Mouse (Mus musculus): ENCODE data around the gene Nckap5. TPM values are rescaled to one million over a fixed set of nuclear protein-coding genes. Genes with fewer than 3 reads are reported as not detected.

The Nckap5 gene
- polyA plus RNA-seq, 1 experiment = 0.66 TPM

GRCm38 (mm10) chr1:126765506-126766170 is 65.0 kb downstream of the Nckap5 start:
- DNase-seq (ENCODE audit: low read depth) = no peak

- DNase-seq (ENCODE audit: low read depth) = no peak
Observed at GRCm38 (mm10) chr1:126764201-126764600, 66.4 kb downstream of the Nckap5 start.

- DNase-seq (ENCODE audit: low read depth) = no peak
Observed at GRCm38 (mm10) chr1:126763192-126763591, 67.4 kb downstream of the Nckap5 start.

GRCm38 (mm10) chr1:126760386-126760785 is 70.2 kb downstream of the Nckap5 start:
- DNase-seq (ENCODE audit: low read depth) = no peak

GRCm38 (mm10) chr1:126755682-126756081 is 74.9 kb downstream of the Nckap5 start:
- no peak for DNase-seq (ENCODE audit: low read depth)

- DNase-seq (ENCODE audit: low read depth) = no peak
Observed at GRCm38 (mm10) chr1:126753611-126754010, 77.0 kb downstream of the Nckap5 start.

GRCm38 (mm10) chr1:126752247-126753037 is 78.2 kb downstream of the Nckap5 start:
- no peak for DNase-seq (ENCODE audit: low read depth)

- DNase-seq (ENCODE audit: low read depth) = no peak
Observed at GRCm38 (mm10) chr1:126751137-126751536, 79.5 kb downstream of the Nckap5 start.

GRCm38 (mm10) chr1:126750156-126750555 is 80.4 kb downstream of the Nckap5 start:
- DNase-seq (ENCODE audit: low read depth) = no peak

GRCm38 (mm10) chr1:126747914-126748313 is 82.7 kb downstream of the Nckap5 start:
- no peak for DNase-seq (ENCODE audit: low read depth)

- DNase-seq (ENCODE audit: low read depth) = no peak
Observed at GRCm38 (mm10) chr1:126745482-126746136, 85.0 kb downstream of the Nckap5 start.

GRCm38 (mm10) chr1:126744631-126745305 is 85.8 kb downstream of the Nckap5 start:
- DNase-seq (ENCODE audit: low read depth) = no peak

GRCm38 (mm10) chr1:126738291-126738640 is 92.3 kb downstream of the Nckap5 start:
- DNase-seq (ENCODE audit: low read depth) = no peak

GRCm38 (mm10) chr1:126737554-126738290 is 92.9 kb downstream of the Nckap5 start:
- DNase-seq (ENCODE audit: low read depth) = no peak

GRCm38 (mm10) chr1:126731691-126732090 is 98.9 kb downstream of the Nckap5 start:
- no peak for DNase-seq (ENCODE audit: low read depth)

- no peak for DNase-seq (ENCODE audit: low read depth)
Observed at GRCm38 (mm10) chr1:126726400-126727055, 104.1 kb downstream of the Nckap5 start.

GRCm38 (mm10) chr1:126725628-126726367 is 104.8 kb downstream of the Nckap5 start:
- no peak for DNase-seq (ENCODE audit: low read depth)

GRCm38 (mm10) chr1:126721917-126722316 is 108.7 kb downstream of the Nckap5 start:
- DNase-seq (ENCODE audit: low read depth) = no peak

- DNase-seq (ENCODE audit: low read depth) = no peak
Observed at GRCm38 (mm10) chr1:126719733-126720348, 110.8 kb downstream of the Nckap5 start.

GRCm38 (mm10) chr1:126706611-126707010 is 124.0 kb downstream of the Nckap5 start:
- no peak for DNase-seq (ENCODE audit: low read depth)

All from gonadal fat pad, adult 2 months (tissue).